Mouse (Mus musculus) cerebellum, adult 2 months (tissue): ENCODE measurements around the gene Pgam5.

Experiments
- CTCF ChIP-seq: fragments of 200-500 bp; IDR thresholded peaks from 2 replicates; pipeline ENCODE4 v1.5.1; 2011; ENCODE audit warnings: low read depth, mild to moderate bottlenecking, control low read depth, low read length, moderate library complexity, borderline replicate concordance; ENCODE audit not compliant: insufficient read depth
- POLR2A ChIP-seq: fragments of 200-500 bp; IDR thresholded peaks from 2 replicates; pipeline ENCODE4 v1.6.1; 2011; ENCODE audit warnings: low read length, control low read depth, borderline replicate concordance; ENCODE audit not compliant: insufficient read depth

DNA sequence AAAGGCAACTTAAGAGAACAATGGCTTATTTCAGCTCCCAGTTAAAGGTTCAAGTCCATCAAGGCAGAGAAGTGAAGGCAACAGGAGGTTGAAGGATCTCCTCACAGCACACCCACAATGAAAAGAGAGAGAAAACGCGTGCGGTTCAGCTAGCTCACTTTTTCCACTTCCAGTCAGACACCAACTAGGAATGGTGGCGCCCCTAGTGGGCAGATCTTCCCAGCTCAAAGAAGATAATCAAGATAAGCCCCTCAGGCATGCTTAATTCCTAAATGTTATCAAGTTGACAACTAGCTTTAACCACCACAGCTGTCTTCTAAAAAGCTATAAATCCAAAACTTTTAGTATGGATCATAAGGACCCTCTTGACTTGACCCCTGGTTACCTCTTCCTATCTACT is 14.8 kb upstream of the Pgam5 start:
- TF ChIP-seq CTCF (peak; percentile 45; the same call in 1 of the 2 replicates), POLR2A (no peak)
